Mouse (Mus musculus) kidney, adult 9 months (tissue): ENCODE measurements around the gene Proser1.

Experiments
- DNase-seq: peaks from one replicate; pipeline ENCODE4 v3.0.0; 2022

Proser1 gene

DNA sequence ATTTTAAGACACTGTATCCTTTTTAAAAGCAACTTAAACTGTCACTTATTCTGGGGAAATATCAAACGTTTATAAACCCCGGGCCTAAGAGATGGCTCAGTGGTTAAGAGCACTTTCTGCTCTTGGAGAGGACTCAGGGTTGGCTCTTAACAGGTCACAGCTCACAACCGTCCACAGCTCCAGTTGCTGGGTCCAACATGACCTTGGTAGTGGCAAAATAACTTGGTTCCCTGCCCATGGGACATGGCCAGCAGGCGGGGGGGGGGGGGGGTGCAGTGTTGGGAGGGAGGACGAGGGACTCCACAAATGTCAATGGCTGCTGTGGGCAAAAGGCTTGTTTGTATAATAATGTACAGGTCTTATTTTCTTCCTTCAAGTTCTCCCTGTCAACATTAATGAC, 3.9 kb downstream of the Proser1 start:
- peak; percentile 38 for DNase-seq

DNA sequence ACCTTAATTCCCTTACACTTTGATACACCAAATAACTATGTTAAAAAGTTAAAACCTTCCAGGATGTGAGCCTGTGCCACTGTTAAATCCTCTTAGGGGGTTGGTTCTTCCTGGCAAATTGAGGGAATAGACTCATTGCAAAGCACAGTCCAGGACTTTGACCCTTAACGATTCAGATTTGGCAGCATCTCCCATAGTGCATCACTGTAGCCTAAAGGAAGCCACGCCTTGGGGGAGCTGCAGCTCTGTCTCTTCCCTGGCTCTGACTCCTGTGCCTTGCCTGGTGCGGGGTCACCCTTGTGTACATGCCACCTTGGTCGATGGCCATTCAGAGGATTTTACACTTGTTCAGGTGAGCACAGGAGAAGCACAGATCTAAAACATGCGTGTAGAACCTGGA, 6.2 kb downstream of the Proser1 start:
- DNase-seq = peak; percentile 61

DNA sequence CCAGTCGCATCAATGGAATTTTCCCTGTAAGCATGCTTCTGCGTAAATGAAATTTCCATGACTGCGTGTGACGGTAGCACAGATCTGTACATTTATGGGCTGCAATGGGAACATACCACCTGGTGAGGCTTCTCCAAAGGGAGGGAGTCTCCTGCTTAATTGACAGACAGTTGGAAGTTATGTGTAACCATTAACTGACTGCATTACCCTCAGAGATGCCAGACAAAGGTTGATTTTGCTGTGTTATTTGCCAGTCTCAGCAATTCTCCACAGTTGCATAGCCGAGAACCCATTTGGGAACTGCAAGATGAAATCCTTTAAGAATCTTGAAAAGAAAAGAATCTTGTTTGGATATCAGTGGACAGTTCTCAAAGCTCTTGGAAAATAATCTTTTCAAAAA, 8.6 kb downstream of the Proser1 start:
- DNase-seq = peak; percentile 59

DNA sequence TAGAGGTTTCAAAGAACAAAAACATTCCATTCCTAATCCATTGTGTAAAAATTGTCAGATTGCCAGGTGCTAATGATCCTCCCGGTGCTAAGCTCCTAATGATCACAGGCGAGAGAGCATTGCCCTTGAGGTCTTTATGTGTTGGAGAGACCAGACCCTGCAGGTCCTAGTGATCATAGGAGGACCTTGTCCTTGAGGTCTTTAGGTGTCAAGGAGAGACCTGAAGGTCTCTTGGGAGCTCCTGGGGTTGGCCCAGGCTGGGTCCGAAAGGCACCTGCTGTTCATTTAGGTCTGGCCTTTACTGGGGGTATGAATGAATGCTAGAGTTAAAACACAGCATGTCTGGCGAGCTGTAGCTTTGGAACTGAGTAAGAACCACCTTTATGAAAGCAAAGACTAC, 10.7 kb downstream of the Proser1 start:
- no peak for DNase-seq

DNA sequence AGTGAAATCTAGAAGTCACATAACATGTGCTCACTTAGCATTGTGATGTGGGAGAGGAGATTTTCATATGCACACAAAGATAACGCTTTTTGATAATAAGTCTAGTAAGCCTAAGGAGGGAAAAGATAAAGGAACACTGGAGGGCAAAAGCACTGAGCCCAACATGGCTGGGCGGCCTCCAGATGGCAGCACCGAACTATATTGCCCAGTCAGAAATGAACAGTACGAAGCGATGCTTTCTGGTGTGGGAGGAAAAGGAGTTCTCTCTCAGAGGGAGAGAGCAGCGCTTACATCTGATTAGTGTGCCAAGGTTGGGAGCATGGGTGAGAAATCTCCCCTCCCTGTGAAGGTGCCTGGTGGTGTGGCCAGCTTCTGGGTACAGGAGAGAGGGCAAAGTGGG, 12.4 kb downstream of the Proser1 start:
- peak; percentile 66 for DNase-seq

DNA sequence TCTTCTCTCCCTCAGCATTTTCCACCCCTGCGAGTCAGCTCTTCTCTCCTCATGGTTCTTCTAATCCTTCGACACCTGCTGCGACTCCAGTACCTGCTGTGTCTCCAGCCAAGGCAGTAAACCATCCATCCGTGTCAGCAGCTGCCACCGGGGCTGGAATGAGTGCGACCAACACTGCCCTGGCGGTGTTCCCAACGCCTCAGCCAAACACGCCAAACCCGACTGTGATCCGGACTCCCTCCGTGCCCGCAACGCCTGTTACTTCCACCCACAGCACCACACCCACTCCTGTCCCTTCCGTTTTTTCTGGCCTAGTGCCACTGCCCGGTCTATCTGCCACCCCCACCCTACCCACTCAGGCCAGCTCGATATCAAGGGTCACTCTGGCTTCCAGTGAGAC, 14.0 kb downstream of the Proser1 start:
- peak; percentile 85 for DNase-seq

DNA sequence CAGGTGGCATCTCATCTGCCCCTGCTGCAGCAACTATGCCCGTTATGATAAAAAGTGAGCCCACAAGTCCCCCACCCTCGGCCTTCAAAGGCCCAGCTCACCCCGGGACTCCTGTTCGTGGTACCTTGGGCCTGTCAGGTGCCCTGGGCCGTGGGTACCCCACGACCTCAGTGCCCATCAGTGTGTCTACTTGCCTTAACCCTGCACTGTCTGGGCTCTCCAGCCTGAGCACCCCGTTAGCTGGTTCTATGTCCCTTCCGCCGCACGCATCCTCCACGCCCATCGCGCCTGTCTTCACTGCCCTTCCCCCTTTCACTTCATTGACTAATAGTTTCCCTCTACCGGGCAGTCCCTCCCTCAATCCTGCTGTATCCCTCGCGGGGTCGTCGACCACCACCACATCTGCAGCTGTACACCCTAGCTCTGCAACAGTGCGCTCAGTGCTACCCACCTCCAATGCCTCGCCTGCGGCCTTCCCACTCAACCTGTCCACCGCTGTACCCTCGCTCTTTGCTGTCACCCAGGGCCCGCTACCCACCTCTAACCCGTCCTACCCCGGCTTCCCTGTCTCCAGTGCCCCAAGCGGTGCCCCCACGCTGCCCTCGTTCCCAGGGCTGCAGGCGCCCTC, 15.1 kb downstream of the Proser1 start:
- no peak for DNase-seq

DNA sequence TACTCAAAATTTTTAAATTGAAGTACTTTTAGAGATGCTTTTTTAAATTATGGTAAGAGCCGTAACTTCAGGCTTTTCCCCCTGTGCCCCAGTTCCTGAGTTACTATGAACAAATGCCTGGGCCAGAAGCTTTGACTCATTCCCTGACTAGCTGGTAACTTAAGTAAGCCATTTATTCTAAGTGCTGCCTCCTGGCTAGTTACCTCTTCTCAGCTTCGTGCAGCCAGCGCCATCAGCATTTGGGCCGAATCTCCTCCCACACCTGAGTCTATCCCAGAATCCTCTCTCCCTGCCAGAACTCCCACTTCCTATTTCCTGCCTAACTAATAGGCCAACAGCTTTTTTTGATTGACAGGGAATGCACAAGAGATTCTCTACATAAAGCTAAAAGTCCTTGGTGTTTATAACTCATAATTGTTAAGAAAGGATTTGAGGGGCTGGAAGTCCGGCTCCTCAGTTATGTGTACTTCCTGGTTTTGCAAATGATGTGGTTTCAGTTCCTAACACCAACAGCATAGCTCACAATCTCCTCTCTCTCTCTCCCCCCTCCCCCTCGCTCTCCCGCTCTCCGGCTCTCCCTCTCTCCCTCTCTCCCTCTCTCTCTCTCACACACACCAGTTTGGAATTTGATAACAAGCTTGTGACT, 20.1 kb downstream of the Proser1 start:
- peak; percentile 40 for DNase-seq

DNA sequence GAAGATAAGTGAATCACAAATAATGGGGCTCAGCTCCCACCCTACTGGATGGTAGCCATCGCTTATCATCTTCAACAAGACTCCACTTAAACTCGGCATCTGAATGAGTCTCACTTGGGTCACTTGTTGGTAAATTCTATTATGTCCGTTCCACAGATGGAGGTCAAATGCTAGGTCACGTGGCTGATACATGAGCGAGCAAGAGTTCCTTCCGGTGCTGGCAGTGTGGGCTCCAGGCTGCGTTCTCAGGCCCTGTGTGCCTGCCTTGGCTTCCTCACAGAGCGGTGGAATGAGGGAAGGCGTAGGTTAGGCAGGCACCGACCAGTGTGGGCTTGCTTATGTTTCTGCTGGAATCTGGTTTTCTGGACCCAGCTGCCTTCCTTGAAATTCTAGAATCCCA, 23.1 kb downstream of the Proser1 start:
- DNase-seq = no peak

DNA sequence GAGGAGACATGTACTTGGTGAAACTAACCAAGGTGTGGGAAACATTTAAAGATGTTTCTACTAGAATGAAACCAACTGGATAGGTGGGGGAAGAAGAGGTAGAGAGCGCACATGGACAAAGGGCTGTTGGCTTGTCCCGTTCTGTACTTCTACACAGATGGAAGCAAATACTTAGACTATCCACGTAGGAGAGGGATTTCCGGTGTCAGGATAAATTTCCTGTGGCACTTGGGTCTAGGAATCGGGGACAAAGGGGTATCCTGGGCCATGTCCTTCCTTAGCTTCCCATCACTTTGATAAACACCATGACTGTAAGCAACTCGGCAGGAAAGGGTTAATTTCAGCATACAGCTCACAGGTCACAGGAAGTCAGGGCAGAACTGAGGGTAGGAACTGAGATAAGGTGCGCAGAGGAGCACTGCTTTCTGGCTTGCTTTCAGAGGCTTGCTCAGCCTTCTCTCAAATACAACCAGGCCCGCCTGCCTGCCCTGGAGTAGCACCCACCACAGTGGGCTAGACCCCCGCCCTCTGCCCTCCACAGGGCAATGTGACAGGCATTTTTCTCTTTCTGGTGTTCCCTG, 23.6 kb downstream of the Proser1 start:
- no peak for DNase-seq

DNA sequence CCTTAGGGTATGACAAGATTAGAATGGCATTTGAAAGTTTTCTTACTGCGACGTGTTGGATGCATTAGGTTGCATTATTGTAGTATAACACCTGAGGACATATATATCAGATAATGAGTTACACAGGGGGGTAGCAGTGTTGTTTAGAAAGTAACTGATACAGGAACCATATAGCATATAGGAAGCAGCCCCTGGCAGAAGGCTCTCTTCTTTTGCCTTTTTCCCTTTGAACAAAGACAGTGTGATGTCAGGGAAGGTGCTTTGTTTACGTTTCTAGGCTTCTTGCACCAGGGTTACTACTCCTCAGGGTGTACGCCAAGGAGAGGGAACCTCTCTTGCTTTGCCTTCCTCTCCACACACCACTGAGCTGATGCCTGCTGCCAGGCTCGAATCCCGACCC, 24.9 kb downstream of the Proser1 start, which contains the start of gene Stoml3:
TSS of gene Stoml3 (plus strand) at position 301 of the 400 bp plus-strand sequence.
- no peak for DNase-seq

DNA sequence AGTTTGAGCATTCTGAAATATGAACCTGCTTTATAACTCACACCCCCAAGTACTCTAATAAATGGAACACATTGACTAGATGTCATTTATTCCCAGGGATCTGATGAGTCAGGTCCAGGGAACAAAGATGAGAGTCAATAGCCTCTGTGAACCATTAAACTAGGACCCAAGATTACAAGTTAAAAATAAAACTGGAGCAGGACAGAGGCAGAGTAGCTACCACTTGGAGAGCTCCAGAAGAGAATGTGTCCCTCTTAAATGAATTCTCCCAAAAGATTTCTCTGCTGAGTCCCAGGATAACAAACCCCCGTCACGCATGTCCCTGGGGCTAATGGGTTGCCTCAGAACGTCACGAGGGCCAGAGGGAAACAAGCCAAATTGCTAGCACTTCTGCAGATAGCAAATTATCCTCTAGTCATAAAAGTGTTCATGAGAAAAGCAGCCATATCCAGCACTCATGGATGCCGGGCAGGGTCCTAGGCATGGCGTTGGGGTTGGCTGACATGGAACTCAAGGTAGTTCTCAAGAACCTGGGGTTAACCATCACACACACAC, 35.0 kb downstream of the Proser1 start:
- peak; percentile 78 for DNase-seq

DNA sequence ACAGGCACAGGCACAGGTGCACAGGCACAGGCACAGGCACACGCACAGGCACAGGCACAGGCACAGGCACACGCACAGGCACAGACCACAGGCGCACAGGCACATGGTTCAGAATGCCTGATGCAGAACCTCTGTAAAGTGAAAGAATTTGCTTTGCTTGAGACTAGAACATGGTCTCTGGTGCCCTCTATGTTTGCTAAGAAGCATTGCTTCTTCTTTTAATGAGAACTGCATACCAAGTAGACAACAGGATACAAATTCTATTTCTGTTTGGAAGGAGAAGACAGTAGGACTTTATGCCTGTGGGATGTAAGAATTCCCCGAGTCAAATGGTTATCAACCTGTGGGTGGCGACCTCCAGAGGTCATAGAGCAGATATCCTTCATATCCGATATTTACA, 39.0 kb downstream of the Proser1 start:
- peak; percentile 17 for DNase-seq

DNA sequence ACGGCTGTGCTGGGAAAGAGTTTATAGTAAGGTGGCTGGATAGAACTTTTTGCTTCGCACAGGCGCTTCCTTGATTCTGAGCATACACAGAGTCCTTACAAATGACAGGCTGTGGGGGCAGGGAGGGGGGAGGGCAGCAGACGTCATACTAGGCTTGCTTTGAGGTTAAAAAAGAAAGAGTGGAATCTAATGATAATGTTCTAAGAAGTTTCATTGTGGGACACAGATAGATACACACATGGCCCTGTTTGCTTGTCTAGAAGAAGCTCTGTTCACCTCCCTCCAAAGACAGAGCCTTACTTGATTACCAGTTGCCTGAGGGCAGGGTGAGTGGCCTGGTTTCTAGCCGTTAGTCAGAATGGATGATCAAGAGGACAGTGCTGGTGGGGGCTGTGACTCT, 49.6 kb downstream of the Proser1 start:
- no peak for DNase-seq

DNA sequence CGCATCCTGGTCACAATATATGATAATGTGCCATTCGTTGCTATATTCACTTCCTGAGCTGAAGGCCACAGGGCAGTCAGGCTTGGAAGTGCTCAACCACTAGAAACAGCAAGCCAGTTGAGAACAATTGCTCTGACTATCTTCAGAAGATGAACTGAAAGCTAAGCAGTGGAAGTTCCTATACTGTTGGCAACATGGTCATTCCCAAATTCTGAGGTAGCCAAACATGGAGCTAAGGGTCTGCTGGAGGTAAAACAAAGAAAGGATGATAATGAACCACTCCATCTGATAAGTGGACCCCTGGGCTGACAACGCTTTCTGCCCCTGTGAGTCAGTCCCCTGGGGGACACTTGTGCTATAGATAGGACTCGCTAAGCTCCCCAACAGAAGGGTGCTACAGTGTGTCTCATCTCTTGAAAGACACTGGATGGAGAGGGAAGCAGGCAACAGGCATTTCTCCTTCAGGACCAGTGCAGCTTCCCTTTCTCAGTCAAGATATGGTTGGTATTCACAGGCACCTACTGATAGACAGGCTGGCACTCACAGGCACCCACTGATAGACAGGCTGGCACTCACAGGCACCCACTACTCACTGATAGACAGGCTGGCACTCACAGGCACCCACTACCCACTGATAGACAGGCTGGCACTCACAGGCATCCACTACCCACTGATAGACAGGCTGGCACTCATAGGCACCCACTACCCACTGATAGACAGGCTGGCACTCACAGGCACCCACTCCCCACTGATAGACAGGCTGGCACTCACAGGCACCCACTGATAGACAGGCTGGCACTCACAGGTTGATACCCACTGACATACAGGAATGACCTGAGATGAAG, 51.0 kb downstream of the Proser1 start:
- no peak for DNase-seq

DNA sequence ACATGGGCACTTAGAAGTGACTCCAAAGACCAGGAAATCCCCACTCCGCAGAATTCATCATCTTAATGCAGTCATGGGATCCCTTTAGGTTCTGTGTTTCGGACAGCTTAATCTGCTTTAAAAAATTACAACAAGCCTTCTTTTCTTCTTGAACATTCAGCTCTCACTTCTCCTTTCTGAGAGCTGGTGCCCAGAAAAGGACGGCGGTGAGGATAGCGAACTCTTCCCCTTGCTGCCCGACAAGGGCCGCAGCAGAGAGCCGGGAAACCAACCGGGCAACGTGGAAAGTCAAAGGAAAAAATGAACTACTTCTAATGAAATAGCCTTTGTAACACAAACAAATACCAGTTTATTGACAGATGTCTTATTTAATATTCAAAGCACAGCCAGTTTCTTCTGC, 59.3 kb downstream of the Proser1 start:
- DNase-seq = no peak

DNA sequence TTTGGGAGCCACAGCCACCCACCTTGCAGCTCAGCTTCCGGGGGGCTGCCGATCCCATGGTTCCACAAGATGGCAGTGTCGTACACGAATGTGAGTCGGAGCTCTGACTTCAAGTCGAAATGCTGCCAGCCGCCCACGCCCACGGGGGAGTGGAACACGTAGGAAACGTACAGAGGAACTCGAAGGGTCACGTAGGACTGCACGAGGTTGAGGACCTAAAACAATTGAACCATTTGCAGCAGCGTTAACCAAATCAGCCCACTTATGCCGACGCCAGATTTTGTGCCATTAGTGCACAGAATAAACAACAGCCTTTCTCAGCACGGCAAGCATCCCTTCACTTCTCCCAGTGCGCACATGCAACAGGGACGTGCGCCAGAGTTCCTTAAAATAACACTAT, 62.3 kb downstream of the Proser1 start:
- DNase-seq = peak; percentile 67

DNA sequence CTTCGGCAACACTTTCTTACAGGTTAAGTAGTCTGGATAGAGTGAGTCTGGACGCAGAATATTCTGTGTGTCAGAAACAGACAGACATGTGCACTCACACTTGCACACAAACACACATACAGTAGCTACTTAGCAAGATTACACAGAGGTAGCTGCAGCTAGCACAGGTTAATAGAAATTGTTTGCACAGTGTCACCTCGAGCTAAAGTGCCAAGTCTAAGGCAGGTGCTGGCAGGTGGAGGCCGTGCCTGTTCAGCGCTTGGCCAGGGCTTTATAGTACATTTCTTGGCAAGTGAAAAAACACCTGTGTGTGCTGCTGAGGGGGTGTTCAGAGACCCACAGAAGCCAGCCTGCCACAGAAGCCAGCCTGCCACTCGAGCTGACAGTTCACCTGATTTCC, 66.8 kb downstream of the Proser1 start:
- no peak for DNase-seq
